Mouse (Mus musculus) intestine, postnatal 0 days (tissue): ENCODE measurements around the gene Nsf. TPM values are rescaled to one million over a fixed set of nuclear protein-coding genes. Genes with fewer than 3 reads are reported as not detected.

Experiments
- ATAC-seq: fragments of 200-750 bp; cut with Nextera tagmentation; 2 replicates; pipeline ENCODE4 v1.8.0; 2017; ENCODE audit warnings: mild to moderate bottlenecking, moderate TSS enrichment, moderate library complexity
- H3K27ac ChIP-seq: fragments of 300-500 bp; sonication (generic); 2 replicates; pipeline ENCODE4 v1.5.1; 2014; ENCODE audit warnings: mild to moderate bottlenecking, low read depth, low read length, moderate library complexity
- H3K27me3 ChIP-seq: fragments of 300-500 bp; sonication (generic); replicated peaks from 2 replicates; pipeline ENCODE4 v1.6.1; 2014; ENCODE audit warnings: low read length, mixed read lengths; ENCODE audit not compliant: control insufficient read depth, insufficient read depth
- H3K36me3 ChIP-seq: fragments of 300-500 bp; sonication (generic); 2 replicates; pipeline ENCODE4 v1.6.1; 2014; ENCODE audit warnings: mild to moderate bottlenecking, moderate library complexity; ENCODE audit not compliant: control insufficient read depth, insufficient read depth
- H3K4me1 ChIP-seq: fragments of 300-500 bp; sonication (generic); replicated peaks from 2 replicates; pipeline ENCODE4 v1.6.1; 2014; ENCODE audit warnings: antibody characterized with exemption, low read length, mixed read lengths; ENCODE audit not compliant: control insufficient read depth, insufficient read depth
- H3K4me2 ChIP-seq: fragments of 300-500 bp; sonication (generic); replicated peaks from 2 replicates; pipeline ENCODE4 v1.6.1; 2014; ENCODE audit warnings: low read depth, mild to moderate bottlenecking, moderate library complexity
- H3K4me3 ChIP-seq: fragments of 300-500 bp; sonication (generic); 2 replicates; pipeline ENCODE4 v1.5.1; 2014; ENCODE audit warnings: low read depth, low read length
- H3K9ac ChIP-seq: fragments of 300-500 bp; sonication (generic); 2 replicates; pipeline ENCODE4 v1.6.1; 2014; ENCODE audit warnings: mild to moderate bottlenecking, low read depth, low read length
- H3K9me3 ChIP-seq: fragments of 300-500 bp; sonication (generic); 2 replicates; pipeline ENCODE4 v1.6.1; 2016; ENCODE audit warnings: mixed run types; ENCODE audit not compliant: control insufficient read depth
- CTCF ChIP-seq: sonication (generic); IDR thresholded peaks from 2 replicates; pipeline ENCODE4 v1.5.1; 2016; ENCODE audit warnings: low read depth, mild to moderate bottlenecking, control low read depth, antibody characterized with exemption, moderate library complexity
- WGBS: fragments of 180-500 bp; shearing (Covaris S2); extraction: QIAGEN DNeasy Blood & Tissue Kit; methylation state at CpG from one replicate; pipeline ENCODE4 v1.1.7; 2014; 5-methylcytosine and 5-hydroxymethylcytosine counted together
- polyA plus RNA-seq: library from polyadenylated mRNA; unstranded; fragments of >200 nt; fragmentation: Nextera tagmentation; extraction: Ambion mirVana; gene quantifications from 2 replicates; pipeline ENCODE4 v1.2.1, GENCODE M21; 2015

Gene Nsf
- polyA plus RNA-seq, 1 experiment from 2014 or later = 41.4 TPM

DNA sequence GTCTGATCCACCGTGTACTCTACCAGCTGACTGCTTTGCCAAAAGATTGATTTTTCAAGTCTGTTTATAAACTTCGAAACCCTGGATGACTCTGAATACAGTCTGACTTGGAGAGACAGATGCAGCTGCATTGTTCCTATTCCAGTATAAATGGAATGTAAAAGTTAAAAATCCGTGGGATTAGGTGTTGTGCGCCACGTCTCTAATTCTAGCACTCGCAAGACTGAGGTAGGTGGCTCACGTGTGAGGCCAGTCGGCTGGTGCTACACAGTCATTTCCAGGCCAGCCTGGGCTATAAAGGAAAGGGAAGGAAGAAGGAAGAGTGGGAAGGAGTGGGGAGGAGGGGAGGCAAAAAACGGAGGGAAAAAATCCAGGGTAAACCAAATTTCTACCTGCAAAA lies 48.4 kb downstream of the Nsf start:
- 77% methylated on average over 9 of the region's 9 CpGs for WGBS
- no peak for ATAC-seq
- Histone ChIP-seq H3K36me3 (peaks cover 6% of the 10 kb centered on the region; the same call in 1 of the 2 replicates), H3K9me3 (no peaks in the 10 kb centered on the region), H3K4me3 (no peak overlapping the region), H3K4me1 (no peaks in the 10 kb centered on the region), H3K27me3 (no peaks in the 10 kb centered on the region), H3K4me2 (no peak overlapping the region), H3K9ac (no peak overlapping the region), H3K27ac (no peak overlapping the region)
- TF ChIP-seq CTCF = no peak

DNA sequence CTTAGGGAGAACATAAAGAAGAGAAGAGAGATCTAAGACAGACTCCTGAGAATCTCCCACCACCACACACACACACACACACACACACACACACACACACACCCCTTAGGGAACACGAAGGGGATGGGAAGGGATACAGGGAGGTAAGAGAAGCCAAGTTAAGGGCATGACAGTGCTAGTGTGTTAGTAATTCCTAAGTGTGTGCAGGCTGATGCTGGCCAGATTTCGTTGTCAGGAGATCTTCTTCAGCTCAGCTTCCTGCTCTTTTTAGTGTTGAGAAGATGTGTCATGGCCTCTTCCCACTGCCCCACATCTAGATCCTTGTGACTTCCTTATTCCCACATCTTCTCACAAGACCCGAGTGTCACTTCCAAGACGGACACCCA lies 52.3 kb downstream of the Nsf start:
- H3K27me3 ChIP-seq = no peaks in the 10 kb centered on the region
- no peak overlapping the region for H3K4me2 ChIP-seq
- no peaks in the 10 kb centered on the region for H3K4me1 ChIP-seq
- H3K27ac ChIP-seq = no peak overlapping the region
- no peak overlapping the region for H3K9ac ChIP-seq
- ATAC-seq = no peak
- H3K9me3 ChIP-seq = no peaks in the 10 kb centered on the region
- no peaks in the 10 kb centered on the region for H3K36me3 ChIP-seq
- TF ChIP-seq CTCF = no peak
- no peak overlapping the region for H3K4me3 ChIP-seq
- WGBS = 89% methylated on average over 4 of the region's 4 CpGs

DNA sequence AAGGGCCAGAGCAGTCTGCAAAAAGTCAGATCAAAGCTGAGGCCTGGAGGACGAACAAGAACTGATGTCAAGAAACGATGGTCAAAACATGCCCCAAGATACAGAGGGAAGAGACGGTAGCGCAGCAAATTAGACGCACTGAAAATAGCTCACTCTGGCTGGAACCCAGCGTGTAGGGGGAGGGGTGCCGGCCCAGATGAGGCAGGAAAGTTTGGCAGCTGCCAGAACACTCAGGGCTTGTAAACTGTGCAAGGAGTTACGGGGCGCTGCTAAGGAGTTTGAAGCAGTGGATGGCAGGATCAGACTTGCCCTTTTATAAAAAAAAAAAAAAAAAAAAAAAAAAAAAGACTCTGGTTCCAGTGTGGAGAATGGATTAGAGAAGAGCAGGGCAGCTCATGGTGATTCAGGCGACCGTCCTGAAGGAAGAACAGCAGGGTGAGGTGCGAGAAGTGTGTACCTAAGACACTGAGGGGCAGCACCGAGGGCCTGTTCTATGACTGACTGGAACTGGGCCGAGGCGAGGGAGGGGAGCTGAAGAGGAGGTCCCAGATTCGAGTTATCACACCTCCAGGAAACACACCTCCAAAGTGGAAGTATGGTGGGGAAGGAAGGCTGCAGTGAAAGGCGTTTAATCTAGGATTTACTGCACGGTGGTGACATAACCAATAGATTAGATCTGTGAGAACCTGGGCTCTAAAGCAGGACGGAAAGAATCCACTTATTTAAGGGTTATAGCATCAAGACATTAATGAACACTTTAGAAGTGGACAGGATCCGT lies 52.9 kb downstream of the Nsf start:
- Histone ChIP-seq H3K27me3 (no peaks in the 10 kb centered on the region), H3K9ac (no peak overlapping the region), H3K27ac (no peak overlapping the region), H3K36me3 (no peaks in the 10 kb centered on the region), H3K4me3 (no peak overlapping the region), H3K4me1 (no peaks in the 10 kb centered on the region), H3K4me2 (no peak overlapping the region), H3K9me3 (no peaks in the 10 kb centered on the region)
- no peak for TF ChIP-seq CTCF
- 67% methylated on average over 20 of the region's 20 CpGs for WGBS
- ATAC-seq = no peak

DNA sequence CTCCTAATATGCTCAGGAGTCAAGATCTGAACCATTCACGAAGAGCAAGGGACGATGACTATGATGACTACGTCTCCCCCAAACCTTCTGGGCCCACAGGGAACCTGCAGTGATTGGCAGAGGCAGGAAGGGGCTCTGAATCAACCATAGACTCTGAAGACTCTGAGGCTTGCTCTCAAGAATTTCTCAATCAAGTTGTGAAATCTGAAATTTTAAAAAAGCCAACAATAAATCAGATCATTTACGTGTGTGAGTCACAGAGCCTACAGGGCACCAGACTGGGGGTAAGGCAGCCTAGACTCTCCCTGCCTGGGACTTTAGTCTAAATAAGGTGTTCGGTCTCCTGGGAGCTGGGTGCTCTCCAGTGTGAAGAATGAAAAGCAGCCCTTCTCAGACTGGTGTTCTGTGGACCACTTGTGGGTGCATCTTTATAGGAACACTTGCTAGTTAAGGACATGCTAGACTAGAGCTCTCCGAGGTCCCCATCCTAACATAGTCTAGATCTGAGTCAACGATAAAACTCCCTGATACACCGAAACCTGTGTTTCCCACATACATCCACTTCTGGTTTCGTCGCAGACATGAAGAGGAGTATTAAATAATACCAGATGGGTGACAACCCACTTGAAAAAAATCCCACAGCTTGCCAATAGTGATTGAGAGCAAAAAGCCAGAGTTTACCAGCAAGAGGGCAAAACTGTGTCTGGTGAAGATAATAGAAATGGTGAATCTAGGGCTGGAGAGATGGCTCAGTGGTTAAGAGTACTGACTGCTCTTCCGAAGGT lies 56.7 kb downstream of the Nsf start:
- TF ChIP-seq CTCF = no peak

DNA sequence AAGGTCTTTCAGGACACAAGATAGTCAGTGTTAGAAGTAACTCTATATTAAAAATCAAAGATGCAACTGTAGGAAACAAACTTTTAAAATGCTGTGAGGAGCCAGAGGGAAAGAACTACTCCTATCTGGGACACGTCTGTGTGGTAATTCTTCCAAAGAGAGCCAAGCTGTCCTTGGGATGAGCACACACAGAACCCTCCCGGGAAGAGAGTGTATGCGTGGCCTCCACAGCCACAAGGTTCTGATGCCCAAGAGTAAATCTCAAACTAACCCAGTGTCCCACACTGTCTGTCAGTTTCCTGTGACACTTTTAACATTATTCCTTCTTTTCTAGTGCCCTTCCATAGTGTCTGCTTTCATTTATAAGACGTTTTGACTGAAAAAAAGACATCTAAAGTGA lies 57.8 kb downstream of the Nsf start:
- WGBS = 91% methylated on average over 4 of the region's 4 CpGs

More for the DNA sequence above, 56.7 kb downstream of the Nsf start:
- H3K4me2 ChIP-seq = no peak overlapping the region
- no peaks in the 10 kb centered on the region for H3K36me3 ChIP-seq
- H3K9me3 ChIP-seq = no peaks in the 10 kb centered on the region
- no peaks in the 10 kb centered on the region for H3K27me3 ChIP-seq
- no peak overlapping the region for H3K27ac ChIP-seq
- 93% methylated on average over 11 of the region's 11 CpGs for WGBS
- no peaks in the 10 kb centered on the region for H3K4me1 ChIP-seq
- ATAC-seq = no peak
- no peak overlapping the region for H3K4me3 ChIP-seq
- no peak overlapping the region for H3K9ac ChIP-seq

DNA sequence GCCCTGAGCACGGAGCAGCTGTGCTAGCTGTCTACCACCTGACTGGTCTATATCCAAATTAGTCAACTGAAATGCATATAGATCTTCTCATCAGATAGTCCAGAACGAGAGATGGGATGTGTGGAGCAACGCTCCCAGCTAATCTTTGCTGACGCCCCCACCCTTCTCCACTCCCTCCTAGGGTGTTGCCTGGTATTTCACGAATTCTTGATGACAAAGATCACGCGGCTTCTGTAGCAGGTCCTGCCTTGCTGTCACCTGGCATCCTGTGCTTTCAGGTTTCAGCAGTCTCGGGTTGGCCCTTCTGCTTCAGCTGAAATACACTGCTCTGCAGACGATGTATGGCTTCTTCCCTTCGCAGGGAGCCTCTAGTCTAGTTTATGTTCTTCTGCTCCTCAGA lies 61.0 kb downstream of the Nsf start:
- Histone ChIP-seq H3K4me2 (no peak overlapping the region), H3K4me3 (no peak overlapping the region), H3K27ac (no peak overlapping the region), H3K27me3 (no peaks in the 10 kb centered on the region), H3K9ac (no peak overlapping the region), H3K36me3 (no peaks in the 10 kb centered on the region), H3K4me1 (no peaks in the 10 kb centered on the region), H3K9me3 (no peaks in the 10 kb centered on the region)
- 65% methylated on average over 10 of the region's 10 CpGs for WGBS
- no peak for TF ChIP-seq CTCF
- ATAC-seq = no peak

More for the DNA sequence above, 57.8 kb downstream of the Nsf start:
- H3K36me3 ChIP-seq = no peaks in the 10 kb centered on the region
- no peaks in the 10 kb centered on the region for H3K27me3 ChIP-seq
- H3K9me3 ChIP-seq = no peaks in the 10 kb centered on the region
- no peak overlapping the region for H3K4me3 ChIP-seq
- no peak for TF ChIP-seq CTCF
- no peak overlapping the region; the same call in 1 of the 2 replicates for H3K27ac ChIP-seq
- no peaks in the 10 kb centered on the region for H3K4me1 ChIP-seq
- no peak overlapping the region for H3K9ac ChIP-seq
- ATAC-seq = no peak
- no peak overlapping the region for H3K4me2 ChIP-seq
